Mouse (Mus musculus) spleen, adult 2 months (tissue): ENCODE data around the gene Stag1.

Experiments
- CTCF ChIP-seq: fragments of 200-500 bp; IDR thresholded peaks from 2 replicates; pipeline ENCODE4 v1.5.1; 2011; ENCODE audit warnings: mild to moderate bottlenecking, inconsistent platforms; ENCODE audit not compliant: insufficient read depth, insufficient read length, insufficient replicate concordance; ENCODE audit errors: extremely low read depth
- POLR2A ChIP-seq: fragments of 200-500 bp; IDR thresholded peaks from 2 replicates; pipeline ENCODE4 v1.6.1; 2011; ENCODE audit warnings: low read depth, low read length, inconsistent platforms

GRCm38 (mm10) chr9:100570626-100571233, 26.9 kb upstream of the Stag1 start, which contains the start of gene Slc35g2:
- no peak for TF ChIP-seq POLR2A
- no peak for TF ChIP-seq CTCF
